In the genomic region with DNA sequence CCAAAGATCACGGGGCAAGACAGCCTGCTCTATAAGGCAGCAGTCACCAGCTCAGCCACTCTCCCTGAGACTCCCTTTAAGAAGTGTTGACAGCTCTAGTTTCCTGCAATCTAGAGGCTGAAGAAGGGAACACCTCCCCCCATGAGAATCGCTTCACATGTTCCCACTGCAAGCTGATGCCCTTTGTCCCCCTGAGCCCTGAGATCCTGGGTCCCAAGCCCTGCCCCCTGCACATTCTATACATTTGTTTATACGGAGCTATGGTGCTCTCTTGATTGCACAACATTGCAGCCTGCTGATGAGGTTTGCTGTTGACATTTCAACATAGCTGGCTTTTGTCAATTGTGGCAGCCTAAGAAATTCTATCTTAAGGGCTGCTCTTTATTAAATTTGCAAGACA, we compare ENCODE assay signal across 9 mouse cellular contexts.
DNase-seq lines count a peak whose midpoint lies in the region; ATAC-seq and TF ChIP-seq lines count a peak whose summit lies in the region.
"Had no signal": no experiment of that assay in that cellular context is flagged by ENCODE, and none has a peak within 500 bp of the region (broad histone marks: within the 10 kb centered on the region; RNA-seq: fewer than 3 reads in every experiment).

No protein-coding gene starts in this region.

- no peak overlapping the region for H3K9ac ChIP-seq in heart, embryonic 15.5 days
- no peak overlapping the region for H3K9ac ChIP-seq in heart, adult 2 months (ENCODE audit: low read depth, low read length)
- H3K9ac ChIP-seq in liver, embryonic 11.5 days (ENCODE audit: low read depth, low read length), result no peak overlapping the region

- no peak overlapping the region for H3K27ac ChIP-seq in heart, embryonic 15.5 days
- no peak overlapping the region for H3K27ac ChIP-seq in heart, adult 2 months
- peak overlapping the region; percentile 38; the same call in 1 of the 2 replicates for H3K27ac ChIP-seq in liver, embryonic 11.5 days (ENCODE audit: low read depth, low read length)

- 11% methylated on average over 3 of the region's 3 CpGs for WGBS in heart, embryonic 15.5 days
- WGBS in heart, adult 2 months, result 32% methylated on average over 3 of the region's 3 CpGs
- whole genome bisulfite sequencing in liver, embryonic 11.5 days, result 28% methylated on average over 3 of the region's 3 CpGs

- intact Hi-C loops in heart, adult 2 months (cut with DNase I), result no loop called here

- TF ChIP-seq CTCF in heart, adult 2 months (IDR thresholded peaks at IDR 0.05), result no peak

- no peaks in the 10 kb centered on the region for H3K27me3 ChIP-seq in heart, embryonic 15.5 days
- H3K27me3 ChIP-seq in heart, adult 2 months (ENCODE audit: control insufficient read depth, insufficient read depth, low read length), result no peaks in the 10 kb centered on the region
- H3K27me3 ChIP-seq in liver, embryonic 11.5 days (replicated peaks; ENCODE audit: control insufficient read depth, insufficient read depth, low read length), result no peaks in the 10 kb centered on the region

- ATAC-seq in heart, embryonic 15.5 days (replicated peaks; ENCODE audit: insufficient number of reproducible peaks, insufficient read depth, low FRiP score, low read depth), result no peak; the same call in 1 of the 2 replicates
- peak; percentile 81 for ATAC-seq in liver, embryonic 11.5 days (replicated peaks; ENCODE audit: low FRiP score)

- H3K9me3 ChIP-seq in heart, embryonic 15.5 days (replicated peaks), result no peaks in the 10 kb centered on the region
- H3K9me3 ChIP-seq in liver, embryonic 11.5 days (ENCODE audit: control insufficient read depth, low read length), result no peaks in the 10 kb centered on the region

- peaks cover 7% of the 10 kb centered on the region; the same call in 1 of the 2 replicates for H3K4me1 ChIP-seq in heart, embryonic 15.5 days (replicated peaks)
- H3K4me1 ChIP-seq in heart, adult 2 months (ENCODE audit: control insufficient read depth, insufficient read depth, low read length), result no peaks in the 10 kb centered on the region
- H3K4me1 ChIP-seq in liver, embryonic 11.5 days (replicated peaks; ENCODE audit: control insufficient read depth, insufficient read depth, low read length), result peaks cover 6% of the 10 kb centered on the region

- DNase-seq in heart, adult 2 months, result no peak
- peak; percentile 48 for DNase-seq in retina, postnatal 1 day
- DNase-seq in retina, embryonic 14.5 days (ENCODE audit: low spot score), result no peak
- no peak for DNase-seq in liver, embryonic 11.5 days (ENCODE audit: low spot score)
- DNase-seq in yolk sac, embryonic 10.5 days (ENCODE audit: low spot score), result peak; percentile 91
- no peak for DNase-seq in spleen, postnatal 14 days (ENCODE audit: low spot score in 2 of 2)
- DNase-seq in layer of hippocampus, adult 8-10 months (ENCODE audit: low spot score in 2 of 2), result no peak
- DNase-seq: kidney, adult 9 months had no signal

- peak overlapping the region; percentile 33; the same call in 1 of the 2 replicates for H3K4me2 ChIP-seq in heart, embryonic 15.5 days
- H3K4me2 ChIP-seq in liver, embryonic 11.5 days, result peak overlapping the region; percentile 4; the same call in 1 of the 2 replicates

- no peak for TF ChIP-seq POLR2A in heart, adult 2 months (IDR thresholded peaks at IDR 0.05; ENCODE audit: insufficient read depth, low read depth, low read length)

- no peaks in the 10 kb centered on the region for H3K79me2 ChIP-seq in heart, adult 2 months (replicated peaks; ENCODE audit: control insufficient read depth, insufficient read depth, low read length)

- no peak for TF ChIP-seq EP300 in heart, adult 2 months (IDR thresholded peaks at IDR 0.05; ENCODE audit: insufficient read depth, low read depth, low read length)

- H3K36me3 ChIP-seq in heart, embryonic 15.5 days, result no peaks in the 10 kb centered on the region
- H3K36me3 ChIP-seq in heart, adult 2 months (ENCODE audit: control insufficient read depth, insufficient read depth, low read length), result no peaks in the 10 kb centered on the region
- H3K36me3 ChIP-seq in liver, embryonic 11.5 days (ENCODE audit: control insufficient read depth, insufficient read depth, low read length), result no peaks in the 10 kb centered on the region

- no peak overlapping the region for H3K4me3 ChIP-seq in heart, embryonic 15.5 days
- H3K4me3 ChIP-seq in heart, adult 2 months, result no peak overlapping the region
- H3K4me3 ChIP-seq in liver, embryonic 11.5 days (ENCODE audit: low read depth, low read length), result no peak overlapping the region

Comparison
In these comparisons a context has a peak if more than half of its experiments do, and no peak if none do; other contexts are left out.
1. DNase-seq: peak in retina, postnatal 1 day (single experiment) and yolk sac, embryonic 10.5 days (single experiment); none in heart, adult 2 months (0 of 2), retina, embryonic 14.5 days (single experiment), liver, embryonic 11.5 days (single experiment), spleen, postnatal 14 days (0 of 2) and layer of hippocampus, adult 8-10 months (0 of 2).